Mouse (Mus musculus): ENCODE results near the gene Mycbp. TPM values are rescaled to one million over a fixed set of nuclear protein-coding genes. Genes with fewer than 3 reads are reported as not detected.

Gene Mycbp
- 10 to 100 TPM; 13.7 to 14.9 TPM for polyA plus RNA-seq (2017; shearing (Covaris generic))

GRCm38 (mm10) chr4:123904333-123905125, at the start of gene Mycbp:
Gene Mycbp (plus strand): TSS chr4:123904832.
- ATAC-seq, result peak; percentile 99

GRCm38 (mm10) chr4:123856888-123857287, 47.7 kb upstream of the Mycbp start:
- no peak for ATAC-seq

- no peak for ATAC-seq
These were observed 46.5 kb upstream of the Mycbp start for GRCm38 (mm10) chr4:123858090-123858489.

GRCm38 (mm10) chr4:123859379-123859778, 45.3 kb upstream of the Mycbp start, which contains the start of gene 4933427I04Rik:
Gene 4933427I04Rik (plus strand): TSS chr4:123859679.
- ATAC-seq, result no peak

- ATAC-seq, result no peak
These were observed 44.8 kb upstream of the Mycbp start for GRCm38 (mm10) chr4:123859803-123860202.

- ATAC-seq, result no peak
These were observed 44.0 kb upstream of the Mycbp start for GRCm38 (mm10) chr4:123860621-123861020.

- ATAC-seq, result no peak
These were observed 10.9 kb upstream of the Mycbp start for GRCm38 (mm10) chr4:123893726-123894125.

- ATAC-seq, result no peak
These were observed 10.3 kb upstream of the Mycbp start for GRCm38 (mm10) chr4:123894295-123894694.

- ATAC-seq, result peak; percentile 71
These were observed 5.9 kb upstream of the Mycbp start for GRCm38 (mm10) chr4:123898696-123899095.

- no peak for ATAC-seq
These were observed 1.2 kb upstream of the Mycbp start for GRCm38 (mm10) chr4:123903432-123903831.

GRCm38 (mm10) chr4:123905126-123905668, 565 bp downstream of the Mycbp start:
- peak; percentile 1 for ATAC-seq

- ATAC-seq, result no peak
These were observed 6.9 kb downstream of the Mycbp start for GRCm38 (mm10) chr4:123911503-123911902.

GRCm38 (mm10) chr4:123912431-123912830, 7.8 kb downstream of the Mycbp start:
- ATAC-seq, result no peak

- peak; percentile 99 for ATAC-seq
These were observed 12.3 kb downstream of the Mycbp start, which contains the start of gene Rragc for GRCm38 (mm10) chr4:123916748-123917547. Gene Rragc (plus strand): TSS chr4:123917446.

- ATAC-seq, result peak; percentile 48
These were observed 13.0 kb downstream of the Mycbp start, which contains the start of gene 4930535I16Rik for GRCm38 (mm10) chr4:123917548-123918140. Gene 4930535I16Rik (minus strand): TSS chr4:123918022.

GRCm38 (mm10) chr4:123918851-123919250, 14.2 kb downstream of the Mycbp start:
- no peak for ATAC-seq

- ATAC-seq, result no peak
These were observed 16.5 kb downstream of the Mycbp start for GRCm38 (mm10) chr4:123921055-123921565.

- ATAC-seq, result no peak
These were observed 23.3 kb downstream of the Mycbp start for GRCm38 (mm10) chr4:123927961-123928360.

- no peak for ATAC-seq
These were observed 25.4 kb downstream of the Mycbp start for GRCm38 (mm10) chr4:123929994-123930393.

- ATAC-seq, result no peak
These were observed 29.7 kb downstream of the Mycbp start for GRCm38 (mm10) chr4:123934306-123934705.

GRCm38 (mm10) chr4:123936059-123936458, 31.4 kb downstream of the Mycbp start:
- no peak for ATAC-seq

- ATAC-seq, result peak; percentile 53
These were observed 35.2 kb downstream of the Mycbp start for GRCm38 (mm10) chr4:123939838-123940237.

All from CD4-positive, CD25-positive, alpha-beta regulatory T cell, adult 4 months (primary cell).